Mouse (Mus musculus) heart, adult 8-10 months (tissue): ENCODE results near the gene Setd1b. TPM values are rescaled to one million over a fixed set of nuclear protein-coding genes. Genes with fewer than 3 reads are reported as not detected.
A peak's percentile ranks its signal among the peaks of the same experiment; 100 is the strongest.

ENCODE experiments used
- DNase-seq: peaks from one replicate; pipeline ENCODE4 v3.0.0; 2022; ENCODE audit warnings: low spot score
- total RNA-seq, 4 experiments: library from RNA; stranded (reverse); gene quantifications; 2 replicates each; pipeline ENCODE4 v1.2.4; 2022

The Setd1b gene
- total RNA-seq, 4 experiments from 2014 or later: 14.3 to 21.5 (median 18.2) TPM

- no peak for DNase-seq
Observed at GRCm38 (mm10) chr5:123139722-123140627, 2.0 kb upstream of the Setd1b start.

DNA sequence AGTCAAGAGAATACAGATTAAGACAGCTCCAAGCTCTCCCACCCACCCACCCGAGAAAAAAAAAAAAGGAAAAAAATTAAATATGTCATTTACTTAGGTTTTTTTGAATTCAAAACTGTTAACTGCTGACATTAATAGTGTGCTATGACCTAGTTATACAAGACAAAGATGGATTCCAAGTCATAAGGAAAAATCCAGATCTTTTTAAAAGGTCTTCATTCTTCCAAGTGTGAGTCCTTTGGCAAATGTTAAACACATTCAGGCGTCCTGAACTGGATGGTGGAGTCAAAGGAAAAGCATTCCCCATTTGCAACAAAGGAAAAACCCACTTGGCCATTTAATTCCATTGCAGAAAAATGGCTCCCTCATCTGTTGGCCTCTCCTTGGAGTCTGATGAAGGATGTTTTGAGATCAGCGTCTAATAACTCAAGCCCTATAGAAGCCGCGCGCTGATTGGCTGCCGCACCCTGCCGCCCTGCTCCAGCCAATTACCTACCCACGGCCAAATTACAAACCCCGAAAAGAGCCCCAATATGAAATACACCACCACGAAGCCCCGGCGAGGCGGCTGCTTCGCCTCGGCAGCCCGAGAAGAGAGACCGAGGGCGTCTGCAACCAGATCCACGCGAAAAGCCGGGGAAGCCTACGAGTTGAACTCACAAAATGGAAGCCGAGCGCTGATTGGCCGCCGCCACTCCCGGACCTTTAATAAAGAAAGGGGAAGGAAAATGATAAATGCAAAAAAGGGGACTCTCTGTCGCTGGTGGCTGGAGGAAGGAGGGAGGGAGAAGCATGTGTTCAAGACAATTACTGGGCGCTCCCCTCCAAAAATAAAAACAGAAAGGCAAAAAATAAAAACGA, 1.1 kb upstream of the Setd1b start:
- peak; percentile 97 for DNase-seq

- DNase-seq: no peak
Observed at GRCm38 (mm10) chr5:123141555-123142160, 335 bp upstream of the Setd1b start.

- DNase-seq: no peak
Observed at GRCm38 (mm10) chr5:123143251-123143970, 1.4 kb downstream of the Setd1b start.

- DNase-seq: no peak
Observed at GRCm38 (mm10) chr5:123143971-123144745, 2.2 kb downstream of the Setd1b start.

DNA sequence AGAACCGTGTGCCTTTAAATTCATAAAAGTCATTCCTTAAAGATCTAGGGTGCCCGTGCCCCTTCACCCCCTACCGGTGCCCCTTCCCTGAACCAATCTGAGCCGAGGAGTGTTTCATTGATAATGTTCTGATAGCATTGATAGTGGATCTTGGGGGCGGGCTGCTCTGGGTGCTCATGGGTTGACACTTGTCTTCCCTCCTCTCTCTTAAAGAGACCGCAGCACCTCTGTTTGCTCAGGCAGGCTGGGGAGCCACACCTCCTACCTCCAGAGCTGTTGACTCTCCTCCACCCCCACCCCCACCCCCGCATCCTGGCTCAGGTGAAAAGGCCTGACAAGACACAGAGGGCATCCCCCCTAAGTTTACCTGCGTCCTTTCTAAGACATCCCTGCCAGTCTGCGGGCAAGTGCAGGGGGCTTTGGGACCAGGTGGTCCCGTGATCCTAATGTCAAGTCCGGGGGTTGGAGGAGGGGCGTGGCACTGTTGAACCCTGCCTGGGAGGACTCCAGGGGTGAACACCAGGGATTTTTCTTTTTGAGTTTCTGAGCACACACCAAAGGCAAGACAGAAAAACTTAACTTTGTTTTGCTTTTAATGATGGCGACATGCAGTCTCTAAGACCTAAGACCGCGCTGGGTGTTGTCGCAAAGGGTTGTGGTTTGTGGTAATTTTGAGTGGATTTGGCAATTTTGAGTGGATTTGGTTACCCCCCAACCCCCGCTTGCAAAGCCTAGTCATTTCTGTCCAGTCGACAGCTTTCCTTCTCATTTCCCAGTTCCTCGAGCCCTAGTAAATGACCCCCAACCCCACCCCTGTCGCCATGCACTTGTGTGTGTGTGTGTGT, 3.0 kb downstream of the Setd1b start:
- DNase-seq: no peak

- DNase-seq: no peak
Observed at GRCm38 (mm10) chr5:123146357-123146756, 4.4 kb downstream of the Setd1b start.

GRCm38 (mm10) chr5:123147569-123147968, 5.6 kb downstream of the Setd1b start:
- no peak for DNase-seq

DNA sequence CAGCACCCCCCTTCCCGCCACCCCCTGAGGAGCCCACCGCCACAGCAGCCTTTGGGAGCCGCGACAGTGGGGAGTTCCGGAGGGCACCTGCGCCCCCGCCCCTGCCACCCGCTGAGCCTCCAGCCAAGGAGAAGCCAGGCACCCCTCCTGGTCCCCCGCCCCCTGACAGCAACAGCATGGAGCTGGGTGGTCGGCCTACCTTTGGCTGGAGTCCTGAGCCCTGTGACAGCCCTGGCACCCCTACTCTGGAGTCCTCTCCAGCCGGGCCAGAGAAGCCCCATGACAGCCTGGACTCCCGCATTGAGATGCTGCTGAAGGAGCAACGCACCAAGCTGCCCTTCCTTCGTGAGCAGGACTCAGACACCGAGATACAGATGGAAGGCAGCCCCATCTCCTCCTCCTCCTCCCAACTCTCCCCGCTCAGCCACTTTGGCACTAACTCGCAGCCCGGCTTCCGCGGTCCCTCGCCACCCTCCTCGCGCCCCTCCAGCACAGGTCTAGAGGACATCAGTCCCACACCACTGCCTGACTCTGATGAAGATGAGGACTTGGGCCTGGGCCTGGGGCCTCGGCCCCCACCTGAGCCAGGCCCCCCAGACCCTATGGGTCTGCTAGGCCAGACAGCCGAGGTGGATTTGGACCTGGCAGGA, 6.2 kb downstream of the Setd1b start:
- DNase-seq: no peak

GRCm38 (mm10) chr5:123149451-123150400, 7.7 kb downstream of the Setd1b start:
- peak; percentile 89 for DNase-seq

DNA sequence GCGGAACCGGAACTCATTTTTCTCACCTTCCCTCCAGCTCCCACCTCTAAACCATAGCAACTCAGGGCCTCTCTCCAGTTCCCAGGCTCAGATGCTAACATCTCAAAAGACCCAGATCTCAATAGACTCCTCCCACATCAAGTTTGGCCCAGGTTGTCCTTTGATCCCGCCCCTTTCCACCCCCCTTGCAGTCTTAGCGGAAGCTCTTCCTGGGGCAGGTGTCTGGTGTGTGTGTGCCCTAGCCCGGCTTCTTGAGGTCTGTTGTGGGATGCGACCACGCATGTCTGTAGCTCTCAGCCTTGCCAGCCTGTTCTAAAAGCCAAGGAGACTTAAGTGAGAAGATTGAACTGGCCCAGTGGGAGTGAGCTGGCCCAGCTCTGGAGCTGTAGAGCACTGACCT, 8.6 kb downstream of the Setd1b start:
- no peak for DNase-seq

- no peak for DNase-seq
Observed at GRCm38 (mm10) chr5:123151077-123151476, 9.1 kb downstream of the Setd1b start.

- no peak for DNase-seq
Observed at GRCm38 (mm10) chr5:123151707-123152362, 9.8 kb downstream of the Setd1b start.

DNA sequence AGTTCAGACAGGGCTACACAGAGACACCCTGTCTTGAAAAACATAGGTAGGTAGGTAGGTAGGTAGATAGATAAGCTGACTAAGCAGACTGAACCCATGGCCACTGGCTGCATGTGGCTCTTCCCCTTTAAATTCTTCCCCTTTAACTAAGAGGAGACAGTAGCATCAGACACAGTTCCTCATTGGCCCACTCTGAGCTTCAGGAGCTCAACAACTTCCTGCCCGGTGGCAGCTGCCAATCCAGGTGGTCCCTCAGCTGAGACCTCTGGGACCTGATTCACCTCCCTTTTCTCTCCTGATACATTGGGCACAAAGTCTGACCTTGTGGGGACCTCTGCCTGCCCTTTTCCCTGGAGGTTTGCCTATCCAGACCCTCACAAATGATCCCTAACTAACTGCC, 10.9 kb downstream of the Setd1b start:
- DNase-seq: no peak

GRCm38 (mm10) chr5:123155425-123155824, 13.4 kb downstream of the Setd1b start:
- peak; percentile 57 for DNase-seq

GRCm38 (mm10) chr5:123156763-123157162, 14.8 kb downstream of the Setd1b start:
- DNase-seq: no peak

GRCm38 (mm10) chr5:123157972-123158371, 16.0 kb downstream of the Setd1b start:
- no peak for DNase-seq
